In the genomic region with DNA sequence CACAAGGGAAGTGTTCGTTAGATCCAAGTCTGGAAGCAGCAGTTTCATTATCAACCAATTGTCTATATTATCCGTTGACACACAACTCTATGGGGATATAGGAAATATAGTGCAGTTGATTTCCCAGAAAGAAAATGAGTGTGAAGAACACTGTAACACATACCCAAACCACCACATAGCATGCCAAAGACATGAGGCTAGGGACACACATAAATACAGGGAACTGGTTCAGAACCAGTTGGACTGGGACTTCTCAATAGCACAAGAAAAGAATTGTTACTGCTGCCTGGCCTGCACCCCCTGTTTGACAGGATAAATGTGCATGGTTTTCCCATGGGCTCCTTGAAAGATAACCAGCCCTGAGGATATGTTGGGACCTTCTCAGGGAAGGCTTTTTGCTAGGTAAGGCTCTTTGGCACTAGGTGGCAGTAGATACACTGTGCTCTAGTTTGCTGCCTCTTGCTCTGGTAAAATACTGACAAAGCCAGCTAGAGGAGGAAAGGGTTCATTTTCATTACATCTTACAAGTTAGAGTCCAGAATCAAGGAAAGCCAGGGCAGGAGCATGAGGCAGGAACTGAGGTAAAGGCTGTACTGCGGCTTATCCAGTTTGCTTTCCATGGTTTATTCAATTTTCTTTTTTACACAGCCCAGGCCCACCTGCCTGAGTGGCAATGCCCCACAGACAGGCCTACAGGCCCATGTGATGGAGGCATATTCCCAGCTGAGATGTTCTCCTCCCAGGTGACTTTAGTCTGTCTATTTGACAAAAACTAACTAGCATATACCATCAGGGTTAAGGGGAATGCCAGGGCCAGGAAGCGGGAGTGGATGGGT, we compare ENCODE assay signal across 8 mouse cellular contexts. TPM values are rescaled to one million over a fixed set of nuclear protein-coding genes. Genes with fewer than 3 reads are reported as not detected.
DNase-seq lines count a peak whose midpoint lies in the region; ATAC-seq and TF ChIP-seq lines count a peak whose summit lies in the region.

No protein-coding gene starts in this region.

- intact Hi-C loops in heart, postnatal 14 days (cut with DNase I) = loop anchor here (1.0 kb wide), 1 partner anchor 91 kb away; no protein-coding TSS in a partner anchor

- peak; percentile 80 for DNase-seq in CD4-positive, CD25-positive, alpha-beta regulatory T cell, adult 2 months (ENCODE audit: low read depth, low spot score)
- DNase-seq in MN1 (ENCODE audit: low spot score) = peak; percentile 76
- peak; percentile 80 for DNase-seq in embryo, embryonic 11 days
- DNase-seq in heart, postnatal 14 days = peak; percentile 29 to 59
- peak; percentile 63 to 77 for DNase-seq in kidney, postnatal 36 days
- DNase-seq in lung, postnatal 0 days (ENCODE audit: low spot score) = peak; percentile 91
- DNase-seq in retina, embryonic 14.5 days (ENCODE audit: low spot score) = peak; percentile 85
- DNase-seq in yolk sac, embryonic 10.5 days (ENCODE audit: low spot score) = no peak

- no peaks in the 10 kb centered on the region for H3K9me3 ChIP-seq in lung, postnatal 0 days (ENCODE audit: low read length)

- no peak overlapping the region for H3K9ac ChIP-seq in lung, postnatal 0 days (replicated peaks; ENCODE audit: low read depth)

- no peak for TF ChIP-seq EP300 in lung, postnatal 0 days (IDR thresholded peaks at IDR 0.05)

- 78% methylated on average over 4 of the region's 4 CpGs for WGBS in lung, postnatal 0 days

- peak; percentile 76 for ATAC-seq in lung, postnatal 0 days

- no peaks in the 10 kb centered on the region for H3K27me3 ChIP-seq in lung, postnatal 0 days (replicated peaks; ENCODE audit: insufficient read depth, low read length)

- peak; percentile 96 for TF ChIP-seq CTCF in lung, postnatal 0 days (IDR thresholded peaks at IDR 0.05)

- H3K36me3 ChIP-seq in lung, postnatal 0 days (ENCODE audit: insufficient read depth, low read length) = peaks cover under 1% of the 10 kb centered on the region; the same call in 1 of the 2 replicates

- no peak overlapping the region for H3K4me3 ChIP-seq in lung, postnatal 0 days (ENCODE audit: low read depth, low read length)

- no peak overlapping the region for H3K4me2 ChIP-seq in lung, postnatal 0 days (replicated peaks; ENCODE audit: low read depth, low read length)

- no peaks in the 10 kb centered on the region for H3K4me1 ChIP-seq in lung, postnatal 0 days (ENCODE audit: insufficient read depth, low read depth, low read length)

- no peak overlapping the region for H3K27ac ChIP-seq in lung, postnatal 0 days (ENCODE audit: low read length)

RNA-seq across cellular contexts. Expression of a gene that starts 10.0 kb away (rescaled TPM):
- total RNA-seq in heart, postnatal 14 days (2021) = 100 to 1,000 TPM; 115 to 123 TPM
- 378 and 390 TPM in 2 replicates for polyA plus RNA-seq in lung, postnatal 0 days (2015; fragmentation: Nextera tagmentation; extraction: Ambion mirVana)

RNA-seq across cellular contexts. Expression of a gene that starts 10.8 kb away (rescaled TPM):
- total RNA-seq in heart, postnatal 14 days (2021) = 10 to 100 TPM; 10.8 to 11.2 TPM
- 19.0 and 19.3 TPM in 2 replicates for polyA plus RNA-seq in lung, postnatal 0 days (2015; fragmentation: Nextera tagmentation; extraction: Ambion mirVana)

RNA-seq across cellular contexts. Expression of a gene that starts 17.8 kb away (rescaled TPM):
- 10 to 100 TPM; 81.0 to 88.8 TPM for total RNA-seq in heart, postnatal 14 days (2021)
- 111 and 121 TPM in 2 replicates for polyA plus RNA-seq in lung, postnatal 0 days (2015; fragmentation: Nextera tagmentation; extraction: Ambion mirVana)

RNA-seq across cellular contexts. Expression of a gene that starts 25.7 kb away (rescaled TPM):
- 10 to 100 TPM; 41.6 to 42.5 TPM for total RNA-seq in heart, postnatal 14 days (2021)
- 107 and 110 TPM in 2 replicates for polyA plus RNA-seq in lung, postnatal 0 days (2015; fragmentation: Nextera tagmentation; extraction: Ambion mirVana)
